Mouse (Mus musculus) stomach, postnatal 0 days (tissue): ENCODE measurements around the gene Samd13. TPM values are rescaled to one million over a fixed set of nuclear protein-coding genes. Genes with fewer than 3 reads are reported as not detected.

Experiments
- ATAC-seq: fragments of 200-750 bp; cut with Nextera tagmentation; 2 replicates; pipeline ENCODE4 v1.8.0; 2017; ENCODE audit not compliant: low FRiP score, low TSS enrichment
- DNase-seq: peaks from one replicate; pipeline ENCODE4 v3.0.0-alpha.2; 2016; ENCODE audit warnings: low spot score
- H3K27ac ChIP-seq: fragments of 300-500 bp; sonication (generic); replicated peaks from 2 replicates; pipeline ENCODE4 v1.5.1; 2014; ENCODE audit warnings: mild to moderate bottlenecking, control low read depth
- H3K27me3 ChIP-seq: fragments of 300-500 bp; sonication (generic); 2 replicates; pipeline ENCODE4 v1.6.1; 2014; ENCODE audit warnings: low read length; ENCODE audit not compliant: control insufficient read depth, insufficient read depth
- H3K36me3 ChIP-seq: fragments of 300-500 bp; sonication (generic); 2 replicates; pipeline ENCODE4 v1.6.1; 2014; ENCODE audit warnings: low read length, mixed read lengths; ENCODE audit not compliant: control insufficient read depth, insufficient read depth
- H3K4me1 ChIP-seq: fragments of 300-500 bp; sonication (generic); replicated peaks from 2 replicates; pipeline ENCODE4 v1.6.1; 2014; ENCODE audit warnings: antibody characterized with exemption; ENCODE audit not compliant: control insufficient read depth, insufficient read depth
- H3K4me2 ChIP-seq: fragments of 300-500 bp; sonication (generic); replicated peaks from 2 replicates; pipeline ENCODE4 v1.6.1; 2014; ENCODE audit warnings: low read depth, mild to moderate bottlenecking, control low read depth, moderate library complexity
- H3K4me3 ChIP-seq: fragments of 300-500 bp; sonication (generic); 2 replicates; pipeline ENCODE4 v1.5.1; 2014; ENCODE audit warnings: low read depth, low read length, control low read depth
- H3K9ac ChIP-seq: fragments of 300-500 bp; sonication (generic); 2 replicates; pipeline ENCODE4 v1.6.1; 2014; ENCODE audit warnings: mild to moderate bottlenecking, low read length, control low read depth, mixed read lengths
- H3K9me3 ChIP-seq: fragments of 300-500 bp; sonication (generic); 2 replicates; pipeline ENCODE4 v1.6.1; 2016; ENCODE audit warnings: low read length; ENCODE audit not compliant: control insufficient read depth
- CTCF ChIP-seq: IDR thresholded peaks from 2 replicates; pipeline ENCODE4 v1.5.1; 2016; ENCODE audit warnings: antibody characterized with exemption, low read depth, mild to moderate bottlenecking, moderate library complexity
- EP300 ChIP-seq: optimal IDR thresholded peaks from 2 replicates; pipeline ENCODE3; 2016; ENCODE audit warnings: antibody characterized with exemption
- WGBS: fragments of 180-500 bp; shearing (Covaris S2); extraction: QIAGEN DNeasy Blood & Tissue Kit; methylation state at CpG from one replicate; pipeline ENCODE4 v1.1.7; 2014; 5-methylcytosine and 5-hydroxymethylcytosine counted together
- polyA plus RNA-seq: library from polyadenylated mRNA; unstranded; fragments of >200 nt; fragmentation: Nextera tagmentation; extraction: Ambion mirVana; gene quantifications from 2 replicates; pipeline ENCODE4 v1.2.1, GENCODE M21; 2015

Samd13 gene
- 0.45 and 0.64 TPM in 2 replicates for polyA plus RNA-seq

GRCm38 (mm10) chr3:146684811-146685675 is at the start of gene Samd13:
Samd13 (minus strand) TSS chr3:146685592.
- DNase-seq: peak; percentile 63

GRCm38 (mm10) chr3:146731499-146731898 is 46.1 kb upstream of the Samd13 start:
- Histone ChIP-seq H3K9me3 (no peaks in the 10 kb centered on the region), H3K4me1 (no peaks in the 10 kb centered on the region), H3K4me2 (no peak overlapping the region), H3K36me3 (peaks cover 9% of the 10 kb centered on the region), H3K27me3 (no peaks in the 10 kb centered on the region), H3K4me3 (no peak overlapping the region), H3K9ac (no peak overlapping the region), H3K27ac (no peak overlapping the region)
- no peak for ATAC-seq
- TF ChIP-seq EP300 (no peak), CTCF (no peak)
- 90% methylated on average over 11 of the region's 11 CpGs for WGBS
- DNase-seq: no peak

More at GRCm38 (mm10) chr3:146684811-146685675, at the start of gene Samd13:
- Histone ChIP-seq H3K27ac (0 out of 2 replicates have a peak within 1 kb of the TSS, but pooled peaks have one; percentile 13), H3K27me3 (no peaks in the 10 kb centered on the region), H3K4me2 (peak within 1 kb of the TSS; percentile 94), H3K4me3 (peak within 1 kb of the TSS; percentile 47), H3K9ac (peak within 1 kb of the TSS; percentile 57), H3K4me1 (peaks cover 2% of the 10 kb centered on the region; the same call in 1 of the 2 replicates), H3K36me3 (no peaks in the 10 kb centered on the region), H3K9me3 (no peaks in the 10 kb centered on the region)
- under 1% methylated on average over 50 of the region's 50 CpGs for WGBS
- TF ChIP-seq EP300 (no peak), CTCF (peak; percentile 25; the same call in 1 of the 2 replicates)
- ATAC-seq: peak; percentile 73

GRCm38 (mm10) chr3:146723037-146723436 is 37.6 kb upstream of the Samd13 start:
- Histone ChIP-seq H3K27ac (no peak overlapping the region), H3K9me3 (no peaks in the 10 kb centered on the region), H3K4me2 (no peak overlapping the region), H3K4me3 (no peak overlapping the region), H3K9ac (no peak overlapping the region), H3K36me3 (no peaks in the 10 kb centered on the region), H3K27me3 (no peaks in the 10 kb centered on the region), H3K4me1 (no peaks in the 10 kb centered on the region)
- DNase-seq (no peak), ATAC-seq (no peak)
- TF ChIP-seq EP300 (no peak), CTCF (no peak)
- 47% methylated on average over 3 of the region's 3 CpGs for WGBS

GRCm38 (mm10) chr3:146719696-146720095 is 34.3 kb upstream of the Samd13 start:
- H3K36me3 ChIP-seq: no peaks in the 10 kb centered on the region
- no peak overlapping the region for H3K27ac ChIP-seq
- H3K4me2 ChIP-seq: no peak overlapping the region
- no peaks in the 10 kb centered on the region for H3K9me3 ChIP-seq
- ATAC-seq (no peak), DNase-seq (no peak)
- H3K9ac ChIP-seq: no peak overlapping the region
- no peaks in the 10 kb centered on the region for H3K27me3 ChIP-seq
- no peak overlapping the region for H3K4me3 ChIP-seq
- 62% methylated on average over 4 of the region's 4 CpGs for WGBS
- no peaks in the 10 kb centered on the region for H3K4me1 ChIP-seq
- TF ChIP-seq CTCF (no peak), EP300 (no peak)

- Histone ChIP-seq H3K4me1 (no peaks in the 10 kb centered on the region), H3K27ac (no peak overlapping the region), H3K9me3 (no peaks in the 10 kb centered on the region), H3K4me3 (no peak overlapping the region), H3K27me3 (no peaks in the 10 kb centered on the region), H3K9ac (no peak overlapping the region), H3K4me2 (no peak overlapping the region), H3K36me3 (no peaks in the 10 kb centered on the region)
- peak; percentile 91 for ATAC-seq
- no peak for DNase-seq
- 58% methylated on average over 5 of the region's 5 CpGs for WGBS
- no peak for TF ChIP-seq CTCF
- TF ChIP-seq EP300: no peak
Measured at GRCm38 (mm10) chr3:146718251-146718650, 32.9 kb upstream of the Samd13 start.

- Histone ChIP-seq H3K4me1 (no peaks in the 10 kb centered on the region), H3K4me3 (no peak overlapping the region), H3K9me3 (no peaks in the 10 kb centered on the region), H3K4me2 (no peak overlapping the region), H3K27ac (no peak overlapping the region), H3K36me3 (no peaks in the 10 kb centered on the region), H3K27me3 (no peaks in the 10 kb centered on the region), H3K9ac (no peak overlapping the region)
- TF ChIP-seq CTCF (no peak), EP300 (no peak)
- 70% methylated on average over 7 of the region's 7 CpGs for WGBS
- DNase-seq: no peak
- ATAC-seq: no peak
Measured at GRCm38 (mm10) chr3:146712305-146712704, 26.9 kb upstream of the Samd13 start.
